Mouse (Mus musculus) heart, adult 18-20 months (tissue): ENCODE measurements at regions not wholly inside any gene's neighbourhood (a gene's known extent, or its start where the extent isn't known, plus 50 kb on each side); places are given as distances from the start of the nearest gene placed in this dataset.
"Not testable (repeated sequence)": the region's sequence is repeated elsewhere in the genome, so short reads cannot be mapped to it uniquely, and the experiment has no call there.

Experiments
- DNase-seq, 2 experiments: peaks; one replicate each; pipeline ENCODE4 v3.0.0; 2021 to 2022; ENCODE audit warnings: mixed read lengths in 1 of 2

- no peak for DNase-seq
Measured at GRCm38 (mm10) chr2:116444163-116444562, 378.5 kb upstream of the Meis2 start.

- DNase-seq, result no peak
Measured at GRCm38 (mm10) chr2:116440252-116440651, 374.6 kb upstream of the Meis2 start.

- no peak for DNase-seq
Measured at GRCm38 (mm10) chr2:116433481-116433880, 367.8 kb upstream of the Meis2 start.

- DNase-seq, result no peak
Measured at GRCm38 (mm10) chr2:116424131-116424530, 358.5 kb upstream of the Meis2 start.

- peak; percentile 20 to 36 for DNase-seq
Measured at GRCm38 (mm10) chr2:116417428-116418195, 352.0 kb upstream of the Meis2 start.

GRCm38 (mm10) chr2:116415742-116416141, 350.1 kb upstream of the Meis2 start:
- no peak for DNase-seq

- DNase-seq, result no peak
Measured at GRCm38 (mm10) chr2:116402113-116402512, 336.5 kb upstream of the Meis2 start.

GRCm38 (mm10) chr2:116399966-116400365, 334.3 kb upstream of the Meis2 start:
- no peak for DNase-seq

- DNase-seq, result no peak
Measured at GRCm38 (mm10) chr2:116368811-116369210, 303.2 kb upstream of the Meis2 start.

- no peak for DNase-seq
Measured at GRCm38 (mm10) chr2:116364136-116364535, 298.5 kb upstream of the Meis2 start.

- no peak for DNase-seq
Measured at GRCm38 (mm10) chr2:116358145-116358544, 292.5 kb upstream of the Meis2 start.

GRCm38 (mm10) chr2:116348530-116348914, 282.9 kb upstream of the Meis2 start:
- no peak for DNase-seq

GRCm38 (mm10) chr2:116347827-116348529, 282.3 kb upstream of the Meis2 start:
- no peak for DNase-seq

- no peak for DNase-seq
Measured at GRCm38 (mm10) chr2:116331801-116332200, 266.2 kb upstream of the Meis2 start.

GRCm38 (mm10) chr2:116322039-116322770, 256.6 kb upstream of the Meis2 start:
- DNase-seq, result no peak

GRCm38 (mm10) chr2:116299551-116299950, 233.9 kb upstream of the Meis2 start:
- DNase-seq, result no peak

GRCm38 (mm10) chr2:116289886-116290285, 224.2 kb upstream of the Meis2 start:
- no peak for DNase-seq

- DNase-seq, result not testable (repeated sequence)
Measured at GRCm38 (mm10) chr2:116243191-116243590, 177.6 kb upstream of the Meis2 start.

- DNase-seq, result no peak
Measured at GRCm38 (mm10) chr2:116236731-116237130, 171.1 kb upstream of the Meis2 start.

- no peak for DNase-seq
Measured at GRCm38 (mm10) chr2:116232793-116233192, 167.2 kb upstream of the Meis2 start.

GRCm38 (mm10) chr2:116216418-116216817, 150.8 kb upstream of the Meis2 start:
- peak in 1 of 2 experiments; percentile 6 for DNase-seq

GRCm38 (mm10) chr2:116201248-116202223, 135.9 kb upstream of the Meis2 start:
- no peak for DNase-seq
